Mouse (Mus musculus) E14TG2a.4 (cell line): Measurements from ENCODE around the gene Uxs1.
A peak's percentile ranks its signal among the peaks of the same experiment; 100 is the strongest.

Experiments
- H3K27me3 ChIP-seq: 2 replicates; pipeline ENCODE4 v1.6.1; 2014; ENCODE audit warnings: low read length, control low read depth; ENCODE audit not compliant: insufficient read depth
- H3K36me3 ChIP-seq: 2 replicates; pipeline ENCODE4 v1.6.1; 2014; ENCODE audit warnings: low read length, control low read depth; ENCODE audit not compliant: insufficient read depth
- H3K4me1 ChIP-seq: replicated peaks from 2 replicates; pipeline ENCODE4 v1.6.1; 2014; ENCODE audit warnings: low read depth, low read length, control low read depth
- H3K4me3 ChIP-seq: replicated peaks from 2 replicates; pipeline ENCODE4 v1.5.1; 2014; ENCODE audit warnings: mild to moderate bottlenecking, low read length
- H3K9me3 ChIP-seq: 2 replicates; pipeline ENCODE4 v1.6.1; 2014; ENCODE audit warnings: low read length, control low read depth
- CTCF ChIP-seq: conservative IDR thresholded peaks from 2 replicates; pipeline ENCODE4 v1.5.1; 2014; ENCODE audit warnings: low read length
- NANOG ChIP-seq: IDR thresholded peaks from 2 replicates; pipeline ENCODE4 v1.6.1; 2014; ENCODE audit warnings: borderline replicate concordance, low read length, mixed read lengths
- POU5F1 ChIP-seq: IDR thresholded peaks from 2 replicates; pipeline ENCODE4 v1.6.1; 2014; ENCODE audit warnings: low read length, borderline replicate concordance

Uxs1 gene

GRCm38 (mm10) chr1:43769348-43769747 lies 58.3 kb downstream of the Uxs1 start:
- Histone ChIP-seq H3K9me3 (no peaks in the 10 kb centered on the region), H3K4me1 (no peaks in the 10 kb centered on the region), H3K27me3 (no peaks in the 10 kb centered on the region), H3K4me3 (no peak overlapping the region), H3K36me3 (peaks cover 77% of the 10 kb centered on the region)
- TF ChIP-seq NANOG (no peak), POU5F1 (no peak), CTCF (no peak)

- Histone ChIP-seq H3K36me3 (peaks cover 78% of the 10 kb centered on the region), H3K4me1 (no peaks in the 10 kb centered on the region), H3K27me3 (no peaks in the 10 kb centered on the region), H3K9me3 (no peaks in the 10 kb centered on the region), H3K4me3 (no peak overlapping the region)
- TF ChIP-seq NANOG (no peak), POU5F1 (no peak), CTCF (no peak)
Measured at GRCm38 (mm10) chr1:43768385-43768990, 59.1 kb downstream of the Uxs1 start.

- TF ChIP-seq NANOG (no peak), POU5F1 (no peak), CTCF (no peak)
- H3K9me3 ChIP-seq = no peaks in the 10 kb centered on the region
- H3K4me3 ChIP-seq = no peak overlapping the region
- no peaks in the 10 kb centered on the region for H3K4me1 ChIP-seq
- H3K27me3 ChIP-seq = no peaks in the 10 kb centered on the region
- peaks cover 82% of the 10 kb centered on the region for H3K36me3 ChIP-seq
Measured at GRCm38 (mm10) chr1:43766328-43766727, 61.3 kb downstream of the Uxs1 start.

DNA sequence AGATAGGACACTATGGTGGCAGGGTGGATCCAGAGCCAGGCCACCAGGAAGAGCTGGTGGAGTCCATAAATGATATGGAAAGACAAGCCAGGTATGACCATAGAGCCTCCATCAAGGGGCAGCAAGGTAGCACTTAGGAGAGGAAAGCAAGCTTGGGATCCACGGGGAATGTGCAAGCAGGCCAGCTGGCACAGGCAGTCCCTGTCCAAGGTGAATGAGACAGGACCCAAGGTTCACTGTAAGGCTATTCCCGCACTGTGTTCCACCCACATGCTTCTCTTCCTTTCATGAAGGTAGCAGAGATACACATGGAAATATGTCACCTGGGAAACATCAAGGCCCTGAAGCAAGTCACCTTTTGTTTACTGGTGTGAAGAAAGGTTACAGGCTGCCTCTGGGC lies 63.1 kb downstream of the Uxs1 start:
- no peak overlapping the region for H3K4me3 ChIP-seq
- peaks cover 77% of the 10 kb centered on the region for H3K36me3 ChIP-seq
- H3K27me3 ChIP-seq = no peaks in the 10 kb centered on the region
- TF ChIP-seq POU5F1 (no peak), CTCF (no peak), NANOG (no peak)
- no peaks in the 10 kb centered on the region for H3K9me3 ChIP-seq
- no peaks in the 10 kb centered on the region for H3K4me1 ChIP-seq

- TF ChIP-seq CTCF (peak; percentile 54), NANOG (no peak), POU5F1 (no peak)
Measured at GRCm38 (mm10) chr1:43760085-43760484, 67.5 kb downstream of the Uxs1 start.

GRCm38 (mm10) chr1:43754448-43755312 lies 72.9 kb downstream of the Uxs1 start:
- no peaks in the 10 kb centered on the region for H3K27me3 ChIP-seq
- H3K9me3 ChIP-seq = no peaks in the 10 kb centered on the region
- TF ChIP-seq NANOG (no peak), POU5F1 (no peak), CTCF (no peak)
- peaks cover 8% of the 10 kb centered on the region for H3K4me1 ChIP-seq
- H3K4me3 ChIP-seq = no peak overlapping the region
- peaks cover 63% of the 10 kb centered on the region for H3K36me3 ChIP-seq

More at GRCm38 (mm10) chr1:43760085-43760484, 67.5 kb downstream of the Uxs1 start:
- H3K36me3 ChIP-seq = peaks cover 79% of the 10 kb centered on the region
- H3K9me3 ChIP-seq = no peaks in the 10 kb centered on the region
- no peak overlapping the region for H3K4me3 ChIP-seq
- no peaks in the 10 kb centered on the region for H3K27me3 ChIP-seq
- H3K4me1 ChIP-seq = no peaks in the 10 kb centered on the region

DNA sequence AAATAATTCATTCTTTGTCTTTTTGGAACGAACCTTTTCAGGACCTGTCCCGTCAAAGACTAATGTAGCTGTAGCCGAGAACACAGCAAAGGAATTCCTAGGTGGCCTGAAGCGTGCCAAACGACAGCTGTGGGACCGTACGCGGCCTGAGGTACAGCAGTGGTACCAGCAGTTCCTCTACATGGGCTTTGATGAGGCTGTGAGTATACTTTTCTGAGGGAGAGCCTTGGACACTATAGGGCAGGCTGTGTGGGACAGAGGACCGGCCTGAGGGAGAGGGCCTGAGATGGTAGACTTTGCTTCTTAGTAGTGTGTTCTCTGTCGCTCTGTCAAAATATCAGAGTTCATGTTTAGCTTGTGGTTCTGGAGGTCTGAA lies 89.1 kb downstream of the Uxs1 start:
- TF ChIP-seq POU5F1 (no peak), CTCF (no peak), NANOG (no peak)
- Histone ChIP-seq H3K9me3 (peaks cover 11% of the 10 kb centered on the region; the same call in 1 of the 2 replicates), H3K4me1 (no peaks in the 10 kb centered on the region), H3K27me3 (no peaks in the 10 kb centered on the region), H3K36me3 (no peaks in the 10 kb centered on the region), H3K4me3 (no peak overlapping the region)

GRCm38 (mm10) chr1:43737812-43738518 lies 89.6 kb downstream of the Uxs1 start:
- Histone ChIP-seq H3K4me3 (no peak overlapping the region), H3K4me1 (no peaks in the 10 kb centered on the region), H3K27me3 (no peaks in the 10 kb centered on the region), H3K36me3 (no peaks in the 10 kb centered on the region), H3K9me3 (peaks cover 11% of the 10 kb centered on the region; the same call in 1 of the 2 replicates)
- TF ChIP-seq POU5F1 (no peak), CTCF (peak; percentile 73)
